Mouse (Mus musculus) heart, postnatal 0 days (tissue): Measurements from ENCODE around the gene Zfp580. TPM values are rescaled to one million over a fixed set of nuclear protein-coding genes. Genes with fewer than 3 reads are reported as not detected.
"Not testable (repeated sequence)": the region's sequence is repeated elsewhere in the genome, so short reads cannot be mapped to it uniquely, and the experiment has no call there.

ENCODE experiments used
- ATAC-seq: fragments of 200-750 bp; cut with Nextera tagmentation; 2 replicates; pipeline ENCODE4 v1.8.0; 2017; ENCODE audit warnings: low read depth, moderate number of reproducible peaks, moderate library complexity; ENCODE audit not compliant: insufficient read depth
- DNase-seq: peaks from one replicate; pipeline ENCODE4 v3.0.0-alpha.2; 2016; ENCODE audit warnings: low spot score
- H3K27ac ChIP-seq: fragments of 300-500 bp; sonication (generic); 2 replicates; pipeline ENCODE4 v1.5.1; 2014; ENCODE audit warnings: low read depth, mild to moderate bottlenecking
- H3K27me3 ChIP-seq: fragments of 300-500 bp; sonication (generic); 2 replicates; pipeline ENCODE4 v1.6.1; 2014; ENCODE audit warnings: low read length, mixed read lengths; ENCODE audit not compliant: control insufficient read depth, insufficient read depth
- H3K36me3 ChIP-seq: fragments of 300-500 bp; sonication (generic); replicated peaks from 2 replicates; pipeline ENCODE4 v1.6.1; 2014; ENCODE audit warnings: low read length, mixed read lengths; ENCODE audit not compliant: control insufficient read depth, insufficient read depth
- H3K4me1 ChIP-seq: fragments of 300-500 bp; sonication (generic); 2 replicates; pipeline ENCODE4 v1.6.1; 2014; ENCODE audit warnings: antibody characterized with exemption; ENCODE audit not compliant: control insufficient read depth, insufficient read depth
- H3K4me2 ChIP-seq: fragments of 300-500 bp; sonication (generic); 2 replicates; pipeline ENCODE4 v1.6.1; 2014; ENCODE audit warnings: low read depth, mild to moderate bottlenecking, low read length, moderate library complexity
- H3K4me3 ChIP-seq: fragments of 300-500 bp; sonication (generic); 2 replicates; pipeline ENCODE4 v1.5.1; 2014; ENCODE audit warnings: low read depth, low read length
- H3K9ac ChIP-seq: fragments of 300-500 bp; sonication (generic); replicated peaks from 2 replicates; pipeline ENCODE4 v1.6.1; 2014; ENCODE audit warnings: low read depth, low read length, mixed read lengths
- H3K9me3 ChIP-seq: fragments of 300-500 bp; sonication (generic); replicated peaks from 2 replicates; pipeline ENCODE4 v1.6.1; 2016; ENCODE audit warnings: low read length; ENCODE audit not compliant: control insufficient read depth
- CTCF ChIP-seq: IDR thresholded peaks from 2 replicates; pipeline ENCODE4 v1.5.1; 2016; ENCODE audit warnings: antibody characterized with exemption, control low read depth, low read depth
- EP300 ChIP-seq: IDR thresholded peaks from 2 replicates; pipeline ENCODE4 v1.6.1; 2016; ENCODE audit warnings: antibody characterized with exemption, low read depth
- WGBS: fragments of 180-500 bp; shearing (Covaris S2); extraction: QIAGEN DNeasy Blood & Tissue Kit; methylation state at CpG from one replicate; pipeline ENCODE4 v1.1.7; 2014; 5-methylcytosine and 5-hydroxymethylcytosine counted together
- polyA plus RNA-seq: library from polyadenylated mRNA; unstranded; fragments of >200 nt; fragmentation: Nextera tagmentation; extraction: Ambion mirVana; gene quantifications from 2 replicates; pipeline ENCODE4 v1.2.1, GENCODE M21; 2015
- total RNA-seq: library from RNA; depleted of rRNA; stranded (reverse); fragments of >200 nt; gene quantifications from 2 replicates; pipeline ENCODE4 v1.2.3, GENCODE M21; 2014; ENCODE audit warnings: low replicate concordance; rRNA removed

Gene Zfp580
- total RNA-seq (15.0 TPM in 1 of 2 replicates, not detected in the other), polyA plus RNA-seq (14.7 and 16.6 TPM in 2 replicates)

GRCm38 (mm10) chr7:5051193-5052192 is at the start of gene Zfp580:
Gene Zfp580, plus strand, starts transcription at chr7:5051538.
- peak within 1 kb of the TSS; percentile 92 for H3K4me2 ChIP-seq
- H3K4me3 ChIP-seq = peak within 1 kb of the TSS; percentile 67
- H3K27me3 ChIP-seq = peaks cover 45% of the 10 kb centered on the region
- DNase-seq (peak; percentile 54), ATAC-seq (peak; percentile 87)
- H3K9me3 ChIP-seq = no peaks in the 10 kb centered on the region
- 2% methylated on average over 65 of the region's 65 CpGs for WGBS
- TF ChIP-seq CTCF = no peak
- TF ChIP-seq EP300 = no peak
- H3K4me1 ChIP-seq = peaks cover 15% of the 10 kb centered on the region
- no peaks in the 10 kb centered on the region for H3K36me3 ChIP-seq
- H3K9ac ChIP-seq = peak within 1 kb of the TSS; percentile 85
- H3K27ac ChIP-seq = peak within 1 kb of the TSS; percentile 74

DNA sequence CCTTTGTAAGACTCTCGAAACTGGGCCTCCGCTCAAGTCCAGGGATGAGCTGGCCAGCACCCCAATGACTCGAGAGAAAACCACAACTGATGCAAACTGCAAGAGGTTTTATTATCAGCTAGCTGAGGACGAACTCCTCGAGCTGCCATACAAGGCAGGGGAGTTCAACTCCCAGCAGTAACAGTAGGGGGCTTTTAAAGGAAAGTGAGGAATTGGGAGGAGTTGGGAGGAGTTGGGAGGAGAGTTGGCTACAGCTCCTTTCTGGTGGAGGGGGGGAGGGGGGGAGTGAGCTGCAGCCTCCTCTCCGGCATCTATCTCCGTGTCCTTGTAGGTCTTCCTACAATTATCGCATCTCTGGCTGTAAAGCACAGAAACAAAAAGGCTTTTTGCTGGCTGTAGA is 48.5 kb upstream of the Zfp580 start:
- H3K9ac ChIP-seq, ATAC-seq, H3K4me1 ChIP-seq, H3K4me2 ChIP-seq, H3K27ac ChIP-seq, H3K27me3 ChIP-seq, DNase-seq, H3K9me3 ChIP-seq, H3K4me3 ChIP-seq: not testable (repeated sequence)
- WGBS = 57% methylated on average over 8 of the region's 8 CpGs
- peaks cover 16% of the 10 kb centered on the region for H3K36me3 ChIP-seq

- ATAC-seq = no peak
- DNase-seq = no peak
- H3K4me1 ChIP-seq = no peaks in the 10 kb centered on the region
- no peaks in the 10 kb centered on the region for H3K27me3 ChIP-seq
- WGBS = 97% methylated on average over 25 of the region's 26 CpGs
- H3K27ac ChIP-seq = no peak overlapping the region
- no peak overlapping the region for H3K4me3 ChIP-seq
- H3K36me3 ChIP-seq = peaks cover 65% of the 10 kb centered on the region
- TF ChIP-seq EP300 (no peak), CTCF (no peak)
- H3K4me2 ChIP-seq = no peak overlapping the region
- H3K9me3 ChIP-seq = no peaks in the 10 kb centered on the region
- H3K9ac ChIP-seq = no peak overlapping the region
Observed at GRCm38 (mm10) chr7:5008229-5008628, 43.1 kb upstream of the Zfp580 start.

DNA sequence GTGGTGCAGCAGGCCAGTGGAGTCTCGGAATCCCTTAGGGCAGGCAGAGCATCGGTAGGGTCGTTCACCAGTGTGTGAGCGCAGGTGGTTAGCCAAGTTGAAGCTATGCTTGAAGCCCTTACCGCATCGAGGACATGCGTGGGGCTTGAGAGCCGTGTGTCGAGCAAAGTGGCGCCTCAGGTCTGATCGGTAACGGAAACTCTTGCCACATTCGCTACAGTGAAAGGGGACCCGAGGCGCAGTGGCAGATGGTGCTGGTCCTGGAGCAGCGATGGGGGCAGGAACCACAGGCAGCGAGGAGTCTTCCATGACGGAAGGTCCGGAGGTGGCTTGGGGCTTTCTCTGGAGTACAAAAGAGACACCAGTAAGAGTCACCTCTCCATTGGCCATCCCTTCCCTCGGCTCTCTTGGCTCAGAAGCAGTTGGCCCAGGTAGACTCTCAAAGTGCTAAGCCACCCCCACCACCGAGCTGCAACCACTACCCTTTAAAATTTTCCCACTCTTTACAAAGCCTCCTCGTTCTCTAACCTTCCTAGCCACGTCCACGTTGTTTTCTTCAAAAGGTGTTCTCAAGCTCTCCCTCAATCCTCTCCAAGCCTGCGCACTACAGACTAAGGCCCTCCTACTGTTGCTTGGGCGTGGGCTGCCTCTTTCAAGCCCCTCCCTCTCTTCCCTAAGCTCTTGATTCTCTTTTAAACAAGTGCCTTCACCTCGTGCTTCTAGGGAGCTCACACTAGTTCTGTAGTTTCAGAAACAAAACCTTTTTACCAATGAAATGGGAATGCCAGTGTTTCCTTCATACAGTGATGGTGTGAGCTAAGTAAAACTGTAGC is 38.4 kb upstream of the Zfp580 start:
- no peak overlapping the region for H3K9ac ChIP-seq
- no peak overlapping the region for H3K27ac ChIP-seq
- peaks cover 49% of the 10 kb centered on the region for H3K36me3 ChIP-seq
- ATAC-seq = no peak
- no peak for TF ChIP-seq CTCF
- no peak for TF ChIP-seq EP300
- no peaks in the 10 kb centered on the region for H3K27me3 ChIP-seq
- WGBS = 89% methylated on average over 27 of the region's 27 CpGs
- no peak overlapping the region for H3K4me3 ChIP-seq
- no peak overlapping the region for H3K4me2 ChIP-seq
- no peak for DNase-seq
- H3K4me1 ChIP-seq = peaks cover 11% of the 10 kb centered on the region
- no peaks in the 10 kb centered on the region for H3K9me3 ChIP-seq

DNA sequence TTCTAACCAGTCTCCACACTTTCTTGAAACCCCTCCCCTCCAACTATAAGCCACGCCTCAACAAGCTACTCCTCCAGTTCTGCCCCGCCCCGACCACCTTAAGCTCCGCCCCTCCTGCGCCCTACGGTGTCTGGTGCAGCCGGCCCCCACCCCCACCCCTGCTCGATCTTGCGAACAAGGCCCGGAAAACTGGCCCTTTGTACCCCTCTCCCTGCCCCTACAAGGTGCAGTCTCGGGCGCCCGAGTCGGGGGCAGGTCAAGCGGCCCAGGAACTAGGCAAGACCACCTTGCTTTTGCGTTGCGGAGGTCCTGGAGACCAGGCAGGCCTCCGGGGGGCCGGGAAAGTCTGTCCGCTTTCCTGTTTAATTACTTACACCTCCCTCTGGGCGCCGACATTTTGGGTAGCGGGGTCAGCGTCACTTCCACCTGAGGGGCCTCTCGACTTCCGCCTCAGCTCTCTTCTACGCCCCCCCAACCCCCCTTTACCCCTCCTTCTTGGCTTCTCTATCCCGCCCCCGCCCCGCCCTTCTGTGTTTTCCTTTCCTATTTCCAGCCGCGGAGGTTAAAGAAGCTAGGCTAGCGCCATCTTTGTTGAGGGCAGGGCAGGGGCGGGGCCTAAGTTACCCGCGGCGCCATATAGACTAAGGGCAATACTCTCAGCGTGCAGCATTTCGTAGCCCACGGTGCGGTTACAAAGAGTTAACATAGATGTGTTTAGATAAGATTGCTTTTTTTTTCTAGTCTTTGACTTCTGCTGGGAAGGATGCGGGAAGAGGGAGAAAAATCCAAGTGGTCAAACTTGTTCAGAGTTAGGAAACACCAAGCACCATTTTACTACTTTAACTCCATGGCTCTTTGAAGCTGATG is 36.9 kb upstream of the Zfp580 start, which contains the start of the genes Zfp524 and Fiz1:
Zfp524 (plus strand) TSS at position 165 of the 867 bp plus-strand sequence.
Fiz1 (minus strand) TSS at position 447 of the 867 bp plus-strand sequence.
- Histone ChIP-seq H3K9me3 (no peaks in the 10 kb centered on the region), H3K27me3 (no peaks in the 10 kb centered on the region), H3K4me2 (peak within 1 kb of the TSS; percentile 70), H3K4me1 (peaks cover 14% of the 10 kb centered on the region), H3K4me3 (peak within 1 kb of the TSS; percentile 74), H3K9ac (peak within 1 kb of the TSS; percentile 78), H3K36me3 (peaks cover 33% of the 10 kb centered on the region), H3K27ac (peak within 1 kb of the TSS; percentile 96)
- under 1% methylated on average over 42 of the region's 42 CpGs for WGBS
- ATAC-seq (peak; percentile 79), DNase-seq (peak; percentile 96)
- no peak for TF ChIP-seq EP300
- no peak for TF ChIP-seq CTCF
